Mouse (Mus musculus): ENCODE results near the gene C2cd3.

Gene C2cd3

GRCm38 (mm10) chr7:100500276-100500977 lies 128.4 kb downstream of the C2cd3 start:
- DNase-seq, result no peak

GRCm38 (mm10) chr7:100501027-100501843 lies 129.2 kb downstream of the C2cd3 start:
- DNase-seq, result no peak

DNA sequence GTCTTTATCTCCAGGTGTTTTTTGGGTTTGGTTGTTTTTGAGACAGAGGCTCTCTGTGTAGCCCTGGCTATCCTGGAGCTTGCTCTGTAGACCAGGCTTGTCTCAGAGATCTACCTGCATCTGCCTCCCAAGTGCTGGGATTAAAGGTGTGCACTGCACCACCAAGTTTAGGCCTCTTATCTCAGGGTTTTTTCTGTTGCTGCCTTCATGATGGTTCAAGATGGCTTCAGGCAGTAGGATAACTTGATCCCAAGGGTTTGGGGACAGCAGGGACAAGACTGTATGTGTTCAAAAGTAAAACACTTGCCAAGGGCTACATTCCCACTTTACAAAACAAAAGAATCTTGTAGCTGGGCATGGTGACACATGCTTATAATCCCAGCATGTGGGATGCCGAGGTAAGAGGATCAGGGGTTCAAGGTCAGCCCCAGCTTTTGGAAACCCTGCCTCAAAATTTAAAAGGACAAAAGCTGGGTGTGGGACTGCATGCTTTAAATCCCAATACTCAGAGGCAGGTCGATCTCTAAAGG lies 129.9 kb downstream of the C2cd3 start:
- no peak for DNase-seq

GRCm38 (mm10) chr7:100502374-100502922 lies 130.4 kb downstream of the C2cd3 start:
- DNase-seq, result no peak

DNA sequence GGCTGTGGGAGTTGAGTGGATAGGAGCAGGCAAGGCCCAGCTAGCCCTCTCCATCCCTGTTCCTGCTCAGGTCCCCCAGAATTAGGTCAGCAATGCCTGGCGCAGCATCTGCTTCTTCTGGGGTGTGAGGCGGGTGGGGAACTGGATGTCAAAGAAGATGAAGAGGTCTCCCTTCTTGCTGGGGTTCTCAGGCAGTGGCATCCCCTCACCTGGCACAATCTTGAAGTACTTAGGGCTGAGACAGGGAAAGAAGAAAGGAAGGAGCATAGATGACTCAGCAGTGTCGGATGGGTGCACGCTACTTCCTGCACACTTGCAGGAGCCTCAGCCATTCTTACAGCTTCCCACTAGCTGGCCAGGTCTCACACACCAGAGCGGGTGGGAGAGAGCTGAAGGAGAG lies 131.0 kb downstream of the C2cd3 start:
- no peak for DNase-seq

DNA sequence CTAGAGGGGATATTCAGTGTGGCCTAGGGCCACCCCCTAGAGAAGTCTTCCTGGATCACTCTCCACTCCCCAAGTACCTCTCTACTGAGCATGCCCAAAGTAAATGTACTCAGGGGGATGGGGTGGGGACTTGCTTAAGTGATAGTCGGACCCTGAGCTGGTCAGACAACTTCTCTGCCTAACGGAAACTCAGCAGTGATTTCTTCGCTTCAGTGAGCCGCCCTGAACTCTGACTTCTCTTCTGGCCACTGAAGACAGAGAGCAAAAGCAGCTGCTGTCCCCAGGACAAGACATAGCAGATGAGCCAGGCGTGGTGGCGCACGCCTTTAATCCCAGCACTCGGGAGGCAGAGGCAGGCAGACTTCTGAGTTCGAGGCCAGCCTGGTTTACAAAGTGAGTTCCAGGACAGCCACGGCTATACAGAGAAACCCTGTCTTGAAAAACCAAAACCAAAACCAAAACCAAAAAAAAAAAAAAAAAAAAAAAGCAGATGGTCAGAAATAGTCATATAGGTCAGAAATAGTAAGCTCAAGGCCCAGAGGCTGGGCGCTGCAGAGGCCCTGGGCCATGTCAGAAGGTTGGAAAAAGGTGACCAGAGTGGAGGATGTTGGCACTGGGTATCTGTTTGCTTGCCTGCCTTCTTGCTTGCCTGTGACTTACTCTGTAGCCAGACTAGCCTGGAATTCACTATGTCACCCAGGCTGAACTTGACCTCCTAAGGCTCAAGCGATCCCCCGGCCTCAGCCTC lies 132.9 kb downstream of the C2cd3 start:
- no peak for DNase-seq

- no peak for DNase-seq
Measured at GRCm38 (mm10) chr7:100506494-100506893, 134.5 kb downstream of the C2cd3 start.

DNA sequence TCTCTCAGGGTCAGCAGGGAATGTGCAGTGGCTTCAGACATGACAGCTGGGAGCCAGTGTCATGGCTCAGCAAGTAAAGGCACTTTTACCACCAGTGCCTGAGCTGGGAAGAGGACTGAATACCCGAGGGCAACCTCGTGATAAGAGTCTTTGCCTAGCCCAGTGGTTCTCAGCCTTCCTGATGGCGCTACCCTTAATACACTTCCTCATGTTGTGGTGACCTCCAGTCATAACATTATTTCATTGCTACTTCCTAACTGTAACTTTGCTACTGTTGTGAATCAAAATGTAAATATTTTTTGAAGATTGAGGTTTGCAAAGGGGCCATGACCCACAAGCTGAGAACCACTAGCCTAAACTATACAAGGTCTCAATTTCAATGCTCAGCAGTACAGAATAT lies 136.6 kb downstream of the C2cd3 start:
- DNase-seq, result no peak

DNA sequence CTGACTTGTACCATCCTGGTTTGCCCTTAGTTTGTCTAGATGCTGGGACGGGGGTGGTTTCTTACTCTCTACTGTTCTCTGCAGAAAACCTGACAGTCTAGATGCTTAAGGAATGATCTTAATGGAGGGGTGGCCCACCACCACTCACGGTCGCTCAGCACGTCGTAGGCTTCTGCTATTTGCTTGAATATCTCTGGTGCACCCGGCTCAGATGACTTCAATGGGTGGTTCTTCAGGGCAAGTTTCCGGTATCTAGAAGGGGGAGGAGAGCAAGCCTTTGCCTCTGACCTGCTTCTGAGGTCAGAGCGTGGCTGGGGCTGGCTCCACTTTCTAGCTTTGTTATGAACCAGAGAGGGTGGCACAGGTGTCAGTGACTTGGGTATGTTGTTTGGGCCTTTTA lies 139.6 kb downstream of the C2cd3 start:
- DNase-seq, result no peak

- no peak for DNase-seq
Measured at GRCm38 (mm10) chr7:100514573-100514972, 142.5 kb downstream of the C2cd3 start, which contains the start of gene Dnajb13. Gene Dnajb13, minus strand, starts transcription at chr7:100514960.
